Mouse (Mus musculus) ES-E14 (cell line): ENCODE results near the gene Brms1. TPM values are rescaled to one million over a fixed set of nuclear protein-coding genes. Genes with fewer than 3 reads are reported as not detected.

Experiments used
- DNase-seq: peaks from one replicate; pipeline ENCODE4 v3.0.0-alpha.2; 2013; ENCODE audit warnings: low read depth, low spot score
- H3K27ac ChIP-seq: 2 replicates; pipeline ENCODE4 v1.5.1; 2012; ENCODE audit warnings: low read depth, mild to moderate bottlenecking, low read length, moderate library complexity, mixed read lengths; ENCODE audit not compliant: poor library complexity, insufficient read depth, severe bottlenecking
- H3K36me3 ChIP-seq: 2 replicates; pipeline ENCODE4 v1.6.1; 2012; ENCODE audit warnings: mild to moderate bottlenecking, low read length, moderate library complexity, mixed read lengths; ENCODE audit not compliant: control insufficient read depth, poor library complexity, insufficient read depth, severe bottlenecking
- H3K4me1 ChIP-seq, 2 experiments: fragments of 150-350 bp in 1 of 2; sonication (generic) in 1 of 2; 2 replicates each; pipeline ENCODE4 v1.6.1; 2012; ENCODE audit warnings: low read length in 2 of 2, mild to moderate bottlenecking in 1 of 2, mixed read lengths in 1 of 2; ENCODE audit not compliant: control insufficient read depth in 2 of 2, insufficient read depth in 2 of 2, poor library complexity in 1 of 2
- H3K4me3 ChIP-seq, 2 experiments: fragments of 150-350 bp in 1 of 2; sonication (generic) in 1 of 2; 2 replicates each; pipeline ENCODE4 v1.5.1; 2012; ENCODE audit warnings: low read length in 2 of 2, low read depth in 1 of 2, mild to moderate bottlenecking in 1 of 2, mixed read lengths in 1 of 2; ENCODE audit not compliant: insufficient read depth in 1 of 2, poor library complexity in 1 of 2, severe bottlenecking in 1 of 2
- H3K9ac ChIP-seq: 2 replicates; pipeline ENCODE4 v1.6.1; 2012; ENCODE audit warnings: low read depth, mild to moderate bottlenecking, low read length, mixed read lengths; ENCODE audit not compliant: poor library complexity, insufficient read depth, severe bottlenecking
- H3K9me3 ChIP-seq: fragments of 150-350 bp; sonication (generic); 2 replicates; pipeline ENCODE4 v1.6.1; 2012; ENCODE audit warnings: low read depth, mild to moderate bottlenecking, low read length; ENCODE audit not compliant: control insufficient read depth, insufficient read depth
- CHD2 ChIP-seq: IDR thresholded peaks from 2 replicates; pipeline ENCODE4 v1.6.1; 2014; ENCODE audit warnings: mild to moderate bottlenecking, low read depth, low read length, inconsistent platforms
- HCFC1 ChIP-seq: IDR thresholded peaks from 2 replicates; pipeline ENCODE4 v1.6.1; 2012; ENCODE audit warnings: low read length, inconsistent platforms, borderline replicate concordance; ENCODE audit not compliant: insufficient read depth
- MAFK ChIP-seq: IDR thresholded peaks from 2 replicates; pipeline ENCODE4 v1.6.1; 2014; ENCODE audit warnings: mild to moderate bottlenecking, low read depth, low read length, inconsistent platforms; ENCODE audit not compliant: insufficient read depth
- ZC3H11A ChIP-seq: IDR thresholded peaks from 2 replicates; pipeline ENCODE4 v1.6.1; 2012; ENCODE audit warnings: low read depth, mild to moderate bottlenecking, inconsistent platforms, low read length, borderline replicate concordance
- ZNF384 ChIP-seq: IDR thresholded peaks from 2 replicates; pipeline ENCODE4 v1.6.1; 2012; ENCODE audit warnings: low read depth, low read length, inconsistent platforms
- in situ Hi-C, 2 experiments: fragments of 600-800 bp; cut with MboI; formaldehyde crosslinking; loops; one replicate each; pipeline ENCODE4 v1.15.1; 2025; ENCODE audit warnings: low sequenced_read_pairs in 2 of 2, inconsistent platforms in 1 of 2; ENCODE audit not compliant: unreplicated experiment in 2 of 2
- total RNA-seq: library from RNA; depleted of rRNA; stranded (reverse); fragments of 300-350 nt; gene quantifications from 2 replicates; pipeline ENCODE4 v1.2.3, GENCODE M21; 2012; rRNA removed

Gene Brms1
- 18.6 and 24.1 TPM in 2 replicates for total RNA-seq

- Histone ChIP-seq H3K4me1 (peaks cover 4 to 6% of the 10 kb centered on the region in 2 experiments; a peak in 3 of 4 replicates), H3K9ac (peak within 1 kb of the TSS; percentile 92), H3K36me3 (no peaks in the 10 kb centered on the region), H3K27ac (0 out of 2 replicates have a peak within 1 kb of the TSS, but pooled peaks have one; percentile 19), H3K9me3 (no peaks in the 10 kb centered on the region), H3K4me3 (peak within 1 kb of the TSS; percentile 70 to 95)
- in situ Hi-C loops: no loop called here
- TF ChIP-seq HCFC1 (peak; percentile 86), ZC3H11A (no peak)
- DNase-seq: peak; percentile 93
Observed at GRCm38 (mm10) chr19:5040862-5041523, at the start of gene Brms1. Brms1 (plus strand) TSS chr19:5041354.

GRCm38 (mm10) chr19:4992371-4992770 is 48.8 kb upstream of the Brms1 start:
- Histone ChIP-seq H3K4me1 (peaks cover 0 to 4% of the 10 kb centered on the region in 2 experiments; a peak in 1 of 4 replicates), H3K9me3 (no peaks in the 10 kb centered on the region), H3K4me3 (no peak overlapping the region), H3K36me3 (no peaks in the 10 kb centered on the region), H3K9ac (no peak overlapping the region), H3K27ac (no peak overlapping the region)
- no peak for DNase-seq
- TF ChIP-seq ZNF384: no peak
- TF ChIP-seq ZC3H11A: no peak
- TF ChIP-seq MAFK: no peak
- 0 out of 2 replicates have a peak, but pooled peaks have one; percentile 13 for TF ChIP-seq HCFC1
- TF ChIP-seq CHD2: no peak
- in situ Hi-C loops: loop anchor here in 1 of 2 experiments (25.0 kb wide), 1 partner anchor 355 kb away; the partner anchor contains the start of gene Rce1

GRCm38 (mm10) chr19:4992904-4993303 is 48.2 kb upstream of the Brms1 start:
- Histone ChIP-seq H3K9me3 (no peaks in the 10 kb centered on the region), H3K4me3 (no peak overlapping the region), H3K36me3 (no peaks in the 10 kb centered on the region), H3K4me1 (peaks cover 0 to 7% of the 10 kb centered on the region in 2 experiments; a peak in 1 of 4 replicates), H3K9ac (no peak overlapping the region), H3K27ac (no peak overlapping the region)
- no peak for DNase-seq
- TF ChIP-seq ZNF384 (no peak), MAFK (0 out of 2 replicates have a peak, but pooled peaks have one; percentile 19), CHD2 (no peak), HCFC1 (0 out of 2 replicates have a peak, but pooled peaks have one; percentile 7)
- in situ Hi-C loops: loop anchor here in 1 of 2 experiments (25.0 kb wide), 1 partner anchor 356 kb away; the partner anchor contains the start of gene Rce1

- Histone ChIP-seq H3K4me3 (no peak overlapping the region), H3K27ac (no peak overlapping the region), H3K9me3 (no peaks in the 10 kb centered on the region), H3K9ac (no peak overlapping the region), H3K36me3 (no peaks in the 10 kb centered on the region), H3K4me1 (peaks cover 0 to 7% of the 10 kb centered on the region in 2 experiments; a peak in 1 of 4 replicates)
- TF ChIP-seq ZC3H11A (no peak), ZNF384 (no peak), CHD2 (no peak), MAFK (no peak), HCFC1 (no peak)
- in situ Hi-C loops: loop anchor here in 1 of 2 experiments (25.0 kb wide), 1 partner anchor 357 kb away; the partner anchor contains the start of gene Rce1
- DNase-seq: no peak
Observed at GRCm38 (mm10) chr19:4994043-4994442, 47.1 kb upstream of the Brms1 start.
